Mouse (Mus musculus) liver, embryonic 14.5 days (tissue): ENCODE data around the gene Srd5a1.

Experiments
- CTCF ChIP-seq: IDR thresholded peaks from 2 replicates; pipeline ENCODE4 v1.5.1; 2016; ENCODE audit warnings: antibody characterized with exemption, low read depth, control low read depth
- EP300 ChIP-seq: IDR thresholded peaks from 2 replicates; pipeline ENCODE4 v1.6.1; 2016; ENCODE audit warnings: antibody characterized with exemption, low read depth

DNA sequence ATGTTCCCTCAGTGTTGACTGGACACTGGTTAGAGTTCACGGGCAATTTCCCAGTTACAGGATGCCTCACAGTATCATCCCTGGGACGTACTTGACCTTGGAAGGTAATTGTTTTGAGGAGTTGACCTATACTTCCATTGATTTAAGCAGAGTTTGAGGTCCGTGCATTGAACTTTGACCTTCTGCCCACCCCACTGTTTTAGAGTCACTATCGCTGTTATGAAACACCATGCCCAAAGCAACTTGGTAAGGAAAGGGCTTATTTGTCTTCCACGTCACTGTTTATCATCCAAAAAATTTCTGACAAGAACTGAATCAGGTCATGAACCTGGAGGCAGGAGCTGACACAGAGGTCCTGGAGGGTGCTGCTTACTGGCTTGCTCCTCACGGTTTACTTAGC lies 28.8 kb downstream of the Srd5a1 start:
- TF ChIP-seq EP300: no peak
- no peak for TF ChIP-seq CTCF
